Mouse (Mus musculus): ENCODE data around the gene Lmf1. TPM values are rescaled to one million over a fixed set of nuclear protein-coding genes. Genes with fewer than 3 reads are reported as not detected.
A peak's percentile ranks its signal among the peaks of the same experiment; 100 is the strongest.

Gene Lmf1
- polyA plus RNA-seq, 1 experiment from 2014 or later: 24.9 TPM

DNA sequence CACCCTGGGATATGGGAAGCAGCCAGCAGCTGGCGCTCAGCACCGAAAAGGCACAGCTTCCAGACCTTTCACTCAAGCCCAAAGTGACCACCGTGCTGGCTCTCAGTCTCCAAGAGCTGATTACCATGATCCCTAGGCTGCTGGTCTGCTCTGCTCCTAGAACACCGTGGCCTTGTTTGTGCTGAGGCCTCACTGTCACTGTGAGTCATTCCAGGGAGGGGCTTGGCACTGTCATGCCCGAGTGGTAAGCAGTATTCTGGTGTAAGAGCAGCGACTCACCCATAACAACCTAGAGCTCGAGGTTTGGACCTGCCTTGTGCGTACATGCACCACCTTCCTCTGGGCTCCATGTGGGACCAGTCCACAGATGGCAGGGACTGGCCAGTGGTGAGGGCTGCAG lies 63.1 kb downstream of the Lmf1 start:
- no peak overlapping the region for H3K4me3 ChIP-seq (ENCODE audit: low read depth, low read length)
- no peak for DNase-seq (ENCODE audit: low spot score)
- H3K36me3 ChIP-seq (replicated peaks; ENCODE audit: control insufficient read depth, insufficient read depth, low read depth, low read length): no peaks in the 10 kb centered on the region
- 83% methylated on average over 8 of the region's 8 CpGs for WGBS
- H3K4me1 ChIP-seq (ENCODE audit: control insufficient read depth, insufficient read depth, low read length): peaks cover 6% of the 10 kb centered on the region
- no peak overlapping the region for H3K9ac ChIP-seq (replicated peaks; ENCODE audit: low read length)
- no peak overlapping the region for H3K4me2 ChIP-seq (ENCODE audit: low read depth, low read length)
- no peaks in the 10 kb centered on the region for H3K27me3 ChIP-seq (ENCODE audit: control insufficient read depth, insufficient read depth, low read length)
- H3K27ac ChIP-seq (replicated peaks; ENCODE audit: low read depth, low read length): no peak overlapping the region
- no peaks in the 10 kb centered on the region for H3K9me3 ChIP-seq (replicated peaks; ENCODE audit: control insufficient read depth, low read length)
- ATAC-seq (replicated peaks; ENCODE audit: insufficient number of reproducible peaks, low FRiP score, low TSS enrichment, low read depth): no peak

DNA sequence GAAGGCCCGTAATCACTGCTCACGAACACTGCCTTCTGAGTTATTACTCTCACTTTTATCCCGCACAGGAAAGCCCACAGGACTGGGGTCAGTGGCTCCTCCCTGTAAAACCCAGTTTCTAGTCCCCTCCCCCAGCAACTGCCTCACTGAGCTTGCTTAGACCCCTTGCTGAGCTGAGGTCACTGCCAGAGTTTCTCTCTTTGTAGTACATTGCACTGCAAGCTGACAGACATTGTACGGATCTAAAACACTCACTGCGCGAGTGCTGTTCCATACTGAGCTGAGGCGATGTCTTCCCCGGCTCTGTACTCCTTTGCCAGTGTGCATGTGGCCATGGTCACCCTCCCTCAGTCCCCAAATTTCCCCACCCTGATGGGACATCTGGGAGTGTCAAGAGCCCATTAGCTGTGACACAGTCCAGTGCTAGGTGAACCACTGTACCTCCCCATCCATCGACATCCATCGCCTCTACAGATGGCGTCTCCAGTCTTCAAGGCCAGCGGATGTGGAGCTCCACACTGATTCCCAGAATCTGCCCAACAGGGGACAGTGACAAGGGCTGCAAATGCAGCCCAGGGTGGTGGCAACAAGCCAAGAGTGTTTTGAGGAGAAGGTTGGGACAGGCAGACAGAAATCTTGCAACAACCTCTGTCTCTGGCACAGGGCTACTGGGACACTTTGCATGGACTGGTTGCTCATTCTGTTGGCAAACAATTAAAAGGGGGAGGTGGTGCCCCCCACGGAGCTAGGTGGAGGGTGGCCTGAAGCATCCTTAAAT lies 64.8 kb downstream of the Lmf1 start:
- DNase-seq (ENCODE audit: low spot score) (no peak), ATAC-seq (replicated peaks; ENCODE audit: insufficient number of reproducible peaks, low FRiP score, low TSS enrichment, low read depth) (no peak; the same call in 1 of the 2 replicates)
- no peak overlapping the region; the same call in 1 of the 2 replicates for H3K9ac ChIP-seq (replicated peaks; ENCODE audit: low read length)
- no peaks in the 10 kb centered on the region for H3K9me3 ChIP-seq (replicated peaks; ENCODE audit: control insufficient read depth, low read length)
- peaks cover 4% of the 10 kb centered on the region for H3K4me1 ChIP-seq (ENCODE audit: control insufficient read depth, insufficient read depth, low read length)
- no peak overlapping the region for H3K4me3 ChIP-seq (ENCODE audit: low read depth, low read length)
- H3K4me2 ChIP-seq (ENCODE audit: low read depth, low read length): no peak overlapping the region
- no peaks in the 10 kb centered on the region for H3K27me3 ChIP-seq (ENCODE audit: control insufficient read depth, insufficient read depth, low read length)
- no peaks in the 10 kb centered on the region for H3K36me3 ChIP-seq (replicated peaks; ENCODE audit: control insufficient read depth, insufficient read depth, low read depth, low read length)
- 69% methylated on average over 13 of the region's 13 CpGs for WGBS
- no peak overlapping the region for H3K27ac ChIP-seq (replicated peaks; ENCODE audit: low read depth, low read length)

DNA sequence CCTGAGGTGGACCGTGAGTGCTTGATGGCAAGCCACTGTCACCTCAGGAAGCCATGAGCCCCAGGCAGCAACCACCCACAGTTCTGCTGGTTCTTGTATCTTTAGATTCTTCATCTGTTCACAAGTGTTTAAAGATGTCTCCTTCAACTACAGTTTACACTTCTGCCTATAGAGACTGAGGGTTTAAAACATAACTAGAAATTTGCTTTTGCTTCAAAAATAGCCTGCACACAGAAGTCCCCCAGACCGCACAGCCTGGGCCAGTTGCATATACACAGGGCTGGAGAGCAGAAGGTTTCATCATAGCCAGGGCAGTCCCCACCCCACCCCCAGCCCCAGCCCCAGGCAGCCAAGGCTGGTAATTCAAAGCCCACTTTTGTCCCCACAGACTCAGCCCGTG lies 65.9 kb downstream of the Lmf1 start:
- DNase-seq (ENCODE audit: low spot score): no peak
- H3K9ac ChIP-seq (replicated peaks; ENCODE audit: low read length): no peak overlapping the region
- no peak for ATAC-seq (replicated peaks; ENCODE audit: insufficient number of reproducible peaks, low FRiP score, low TSS enrichment, low read depth)
- WGBS: 91% methylated on average over 3 of the region's 3 CpGs
- no peak overlapping the region for H3K4me3 ChIP-seq (ENCODE audit: low read depth, low read length)
- no peaks in the 10 kb centered on the region for H3K36me3 ChIP-seq (replicated peaks; ENCODE audit: control insufficient read depth, insufficient read depth, low read depth, low read length)
- H3K27me3 ChIP-seq (ENCODE audit: control insufficient read depth, insufficient read depth, low read length): no peaks in the 10 kb centered on the region
- no peak overlapping the region for H3K27ac ChIP-seq (replicated peaks; ENCODE audit: low read depth, low read length)
- H3K9me3 ChIP-seq (replicated peaks; ENCODE audit: control insufficient read depth, low read length): no peaks in the 10 kb centered on the region
- H3K4me1 ChIP-seq (ENCODE audit: control insufficient read depth, insufficient read depth, low read length): peaks cover 4% of the 10 kb centered on the region
- no peak overlapping the region for H3K4me2 ChIP-seq (ENCODE audit: low read depth, low read length)

DNA sequence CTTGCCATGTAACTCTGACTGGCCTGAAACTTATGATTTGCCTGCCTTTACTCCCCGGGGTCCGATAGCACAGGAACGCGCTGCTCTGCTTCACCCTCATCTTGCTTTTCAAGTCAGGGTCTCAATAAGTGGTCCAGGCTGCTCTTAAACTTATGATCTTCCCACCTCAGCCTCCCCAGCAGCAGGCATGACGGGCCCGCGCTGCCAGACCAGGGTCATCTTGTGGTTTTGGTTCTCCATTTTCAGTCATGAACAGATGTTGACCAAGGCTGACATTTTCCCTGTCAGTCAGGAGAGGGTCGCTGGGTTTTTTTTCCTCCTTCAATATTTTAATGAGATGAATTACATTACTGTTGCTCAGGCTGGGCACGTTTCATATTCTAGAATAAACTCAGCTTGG lies 66.8 kb downstream of the Lmf1 start:
- Histone ChIP-seq H3K9me3 (replicated peaks; ENCODE audit: control insufficient read depth, low read length) (no peaks in the 10 kb centered on the region), H3K4me2 (ENCODE audit: low read depth, low read length) (no peak overlapping the region), H3K9ac (replicated peaks; ENCODE audit: low read length) (no peak overlapping the region), H3K4me3 (ENCODE audit: low read depth, low read length) (no peak overlapping the region), H3K36me3 (replicated peaks; ENCODE audit: control insufficient read depth, insufficient read depth, low read depth, low read length) (no peaks in the 10 kb centered on the region; the same call in 1 of the 2 replicates), H3K4me1 (ENCODE audit: control insufficient read depth, insufficient read depth, low read length) (peaks cover 4% of the 10 kb centered on the region), H3K27me3 (ENCODE audit: control insufficient read depth, insufficient read depth, low read length) (no peaks in the 10 kb centered on the region), H3K27ac (replicated peaks; ENCODE audit: low read depth, low read length) (no peak overlapping the region)
- DNase-seq (ENCODE audit: low spot score): no peak
- 71% methylated on average over 9 of the region's 9 CpGs for WGBS
- no peak for ATAC-seq (replicated peaks; ENCODE audit: insufficient number of reproducible peaks, low FRiP score, low TSS enrichment, low read depth)

DNA sequence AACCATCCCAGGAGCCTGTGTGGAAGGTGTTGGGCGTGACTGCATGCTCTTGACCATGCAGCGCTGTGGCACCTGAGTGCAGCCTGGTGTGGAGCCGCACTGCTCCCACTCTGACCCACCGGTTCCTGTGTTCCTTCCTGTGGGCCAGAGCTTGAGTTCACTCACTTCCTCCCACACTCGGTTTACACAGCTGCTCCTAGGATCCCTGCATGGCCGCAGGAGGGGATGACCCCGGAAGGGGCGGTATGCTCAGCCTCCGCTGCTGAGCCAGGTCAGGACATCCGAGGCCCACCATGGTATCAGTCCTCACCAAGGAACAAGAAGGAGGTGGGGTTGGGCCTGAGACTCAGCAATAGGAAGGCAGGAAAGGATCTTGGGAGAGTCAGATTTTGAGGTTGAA lies 69.0 kb downstream of the Lmf1 start:
- 76% methylated on average over 10 of the region's 10 CpGs for WGBS
- Histone ChIP-seq H3K27ac (replicated peaks; ENCODE audit: low read depth, low read length) (no peak overlapping the region), H3K9ac (replicated peaks; ENCODE audit: low read length) (no peak overlapping the region; the same call in 1 of the 2 replicates), H3K4me1 (ENCODE audit: control insufficient read depth, insufficient read depth, low read length) (peaks cover 4% of the 10 kb centered on the region), H3K27me3 (ENCODE audit: control insufficient read depth, insufficient read depth, low read length) (no peaks in the 10 kb centered on the region), H3K9me3 (replicated peaks; ENCODE audit: control insufficient read depth, low read length) (no peaks in the 10 kb centered on the region), H3K4me2 (ENCODE audit: low read depth, low read length) (no peak overlapping the region), H3K36me3 (replicated peaks; ENCODE audit: control insufficient read depth, insufficient read depth, low read depth, low read length) (no peaks in the 10 kb centered on the region; the same call in 1 of the 2 replicates), H3K4me3 (ENCODE audit: low read depth, low read length) (no peak overlapping the region)
- ATAC-seq (replicated peaks; ENCODE audit: insufficient number of reproducible peaks, low FRiP score, low TSS enrichment, low read depth): no peak
- DNase-seq (ENCODE audit: low spot score): no peak

DNA sequence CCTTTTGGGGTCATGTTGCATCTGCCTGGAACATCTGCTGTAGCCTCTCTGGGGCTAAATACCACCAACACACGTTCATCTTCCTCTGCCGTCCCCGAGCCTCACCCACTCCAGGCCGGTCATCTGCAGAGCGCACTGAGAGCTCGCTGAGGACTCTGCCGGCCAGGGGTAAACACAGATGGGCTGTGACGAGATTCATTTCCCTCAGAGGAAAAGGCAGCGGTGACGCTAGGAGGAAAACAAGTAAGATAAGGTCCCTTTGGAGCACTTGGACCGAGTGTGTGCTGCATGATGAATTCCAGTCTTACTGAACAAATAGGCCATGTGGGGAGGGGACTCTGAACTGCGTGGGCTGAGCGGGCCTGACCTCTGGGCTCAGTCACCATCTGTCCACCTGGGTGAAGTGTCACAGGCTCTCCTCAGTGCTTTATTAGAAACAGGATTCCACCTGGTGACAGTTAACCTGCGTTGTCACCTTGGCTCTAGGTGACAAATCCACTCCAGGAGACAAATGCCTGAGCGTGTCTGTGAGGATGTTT lies 69.9 kb downstream of the Lmf1 start:
- H3K27ac ChIP-seq (replicated peaks; ENCODE audit: low read depth, low read length): peak overlapping the region; percentile 20; the same call in 1 of the 2 replicates
- no peak for ATAC-seq (replicated peaks; ENCODE audit: insufficient number of reproducible peaks, low FRiP score, low TSS enrichment, low read depth)
- 51% methylated on average over 15 of the region's 15 CpGs for WGBS

DNA sequence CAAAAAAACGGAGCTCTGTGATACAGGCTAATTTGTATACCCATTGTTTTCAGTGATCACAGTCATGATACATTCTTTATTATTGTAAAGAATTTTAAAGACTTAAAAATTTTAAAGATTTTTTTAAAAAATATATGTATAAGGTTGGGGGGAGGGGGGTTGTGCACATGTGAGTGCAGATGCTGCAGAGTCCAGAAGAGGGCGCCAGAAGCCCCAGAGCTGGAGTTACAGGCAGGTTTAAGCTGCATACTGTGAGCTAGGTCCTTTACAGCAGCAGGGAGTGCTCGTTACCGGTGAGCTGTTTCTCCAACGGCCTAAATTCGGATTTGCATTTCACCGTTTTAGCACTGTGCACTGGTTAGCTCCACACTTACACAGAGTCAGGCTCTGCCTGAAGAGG lies 71.8 kb downstream of the Lmf1 start:
- ATAC-seq (replicated peaks; ENCODE audit: insufficient number of reproducible peaks, low FRiP score, low TSS enrichment, low read depth) (no peak), DNase-seq (ENCODE audit: low spot score) (no peak)
- 84% methylated on average over 7 of the region's 7 CpGs for WGBS
- Histone ChIP-seq H3K4me1 (ENCODE audit: control insufficient read depth, insufficient read depth, low read length) (no peaks in the 10 kb centered on the region), H3K4me2 (ENCODE audit: low read depth, low read length) (no peak overlapping the region), H3K27me3 (ENCODE audit: control insufficient read depth, insufficient read depth, low read length) (no peaks in the 10 kb centered on the region), H3K36me3 (replicated peaks; ENCODE audit: control insufficient read depth, insufficient read depth, low read depth, low read length) (no peaks in the 10 kb centered on the region; the same call in 1 of the 2 replicates), H3K9ac (replicated peaks; ENCODE audit: low read length) (no peak overlapping the region), H3K27ac (replicated peaks; ENCODE audit: low read depth, low read length) (no peak overlapping the region), H3K4me3 (ENCODE audit: low read depth, low read length) (no peak overlapping the region), H3K9me3 (replicated peaks; ENCODE audit: control insufficient read depth, low read length) (no peaks in the 10 kb centered on the region)

More for the DNA sequence above, 69.9 kb downstream of the Lmf1 start:
- Histone ChIP-seq H3K4me1 (ENCODE audit: control insufficient read depth, insufficient read depth, low read length) (peaks cover 3% of the 10 kb centered on the region), H3K9me3 (replicated peaks; ENCODE audit: control insufficient read depth, low read length) (no peaks in the 10 kb centered on the region), H3K36me3 (replicated peaks; ENCODE audit: control insufficient read depth, insufficient read depth, low read depth, low read length) (no peaks in the 10 kb centered on the region; the same call in 1 of the 2 replicates), H3K27me3 (ENCODE audit: control insufficient read depth, insufficient read depth, low read length) (no peaks in the 10 kb centered on the region), H3K4me3 (ENCODE audit: low read depth, low read length) (no peak overlapping the region), H3K4me2 (ENCODE audit: low read depth, low read length) (no peak overlapping the region), H3K9ac (replicated peaks; ENCODE audit: low read length) (no peak overlapping the region)
- DNase-seq (ENCODE audit: low spot score): no peak

DNA sequence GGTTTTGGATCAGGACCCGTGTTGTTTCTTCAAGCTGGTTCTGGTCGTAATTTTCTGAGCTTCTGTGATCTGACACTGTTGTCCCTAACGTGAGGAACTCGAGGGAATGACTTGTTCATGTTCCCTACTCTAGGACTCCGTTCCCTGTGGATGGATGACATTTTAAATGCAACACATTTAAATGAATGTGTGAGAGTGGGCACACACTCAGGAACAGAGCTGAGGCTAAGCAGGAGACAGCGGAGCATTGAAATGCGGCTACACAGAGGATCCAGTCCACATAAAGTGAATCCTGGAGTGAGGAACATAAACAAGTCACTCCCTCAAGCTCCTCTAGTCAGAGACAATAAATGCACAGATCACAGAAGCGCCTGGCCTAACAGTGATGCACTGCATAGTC lies 73.4 kb downstream of the Lmf1 start:
- 86% methylated on average over 8 of the region's 8 CpGs for WGBS
- no peaks in the 10 kb centered on the region for H3K4me1 ChIP-seq (ENCODE audit: control insufficient read depth, insufficient read depth, low read length)

More for the DNA sequence above, 73.4 kb downstream of the Lmf1 start:
- Histone ChIP-seq H3K27ac (replicated peaks; ENCODE audit: low read depth, low read length) (no peak overlapping the region), H3K4me3 (ENCODE audit: low read depth, low read length) (no peak overlapping the region), H3K4me2 (ENCODE audit: low read depth, low read length) (no peak overlapping the region), H3K9me3 (replicated peaks; ENCODE audit: control insufficient read depth, low read length) (no peaks in the 10 kb centered on the region), H3K36me3 (replicated peaks; ENCODE audit: control insufficient read depth, insufficient read depth, low read depth, low read length) (no peaks in the 10 kb centered on the region; the same call in 1 of the 2 replicates), H3K27me3 (ENCODE audit: control insufficient read depth, insufficient read depth, low read length) (no peaks in the 10 kb centered on the region), H3K9ac (replicated peaks; ENCODE audit: low read length) (no peak overlapping the region)
- DNase-seq (ENCODE audit: low spot score): no peak
- no peak for ATAC-seq (replicated peaks; ENCODE audit: insufficient number of reproducible peaks, low FRiP score, low TSS enrichment, low read depth)

Measured in embryonic facial prominence, embryonic 11.5 days (tissue).